Mouse (Mus musculus): ENCODE data around the gene C1qa.

C1qa gene

GRCm38 (mm10) chr4:136899154-136899553, 551 bp upstream of the C1qa start:
- DNase-seq (ENCODE audit: low spot score) = no peak

DNA sequence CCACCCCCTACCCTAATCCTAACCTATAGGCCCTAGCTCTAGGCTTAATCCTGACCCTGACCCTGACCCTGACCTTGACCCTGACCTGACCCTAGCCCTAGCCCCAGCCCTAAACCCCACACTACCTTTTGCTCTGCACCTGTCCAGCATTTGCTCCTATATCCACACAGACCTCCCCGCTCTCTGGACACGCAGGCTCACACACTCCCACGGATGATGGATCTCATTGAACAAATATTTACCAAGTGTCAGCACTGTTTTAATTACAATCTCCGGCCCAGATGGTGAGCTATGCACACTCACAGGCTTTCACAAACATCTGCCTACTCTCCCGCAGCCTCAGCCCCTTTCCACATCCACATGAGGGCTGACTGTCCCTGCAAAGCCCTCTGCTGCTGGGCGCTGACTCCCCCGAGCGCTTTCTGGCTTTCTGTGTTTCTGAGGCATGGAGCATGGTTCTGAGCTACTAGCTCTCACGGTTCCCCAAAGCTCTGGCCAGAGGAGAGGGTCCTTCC, 462 bp downstream of the C1qa start:
- DNase-seq (ENCODE audit: low spot score) = no peak

GRCm38 (mm10) chr4:136896461-136896860, 2.1 kb downstream of the C1qa start:
- no peak for DNase-seq (ENCODE audit: low spot score)

DNA sequence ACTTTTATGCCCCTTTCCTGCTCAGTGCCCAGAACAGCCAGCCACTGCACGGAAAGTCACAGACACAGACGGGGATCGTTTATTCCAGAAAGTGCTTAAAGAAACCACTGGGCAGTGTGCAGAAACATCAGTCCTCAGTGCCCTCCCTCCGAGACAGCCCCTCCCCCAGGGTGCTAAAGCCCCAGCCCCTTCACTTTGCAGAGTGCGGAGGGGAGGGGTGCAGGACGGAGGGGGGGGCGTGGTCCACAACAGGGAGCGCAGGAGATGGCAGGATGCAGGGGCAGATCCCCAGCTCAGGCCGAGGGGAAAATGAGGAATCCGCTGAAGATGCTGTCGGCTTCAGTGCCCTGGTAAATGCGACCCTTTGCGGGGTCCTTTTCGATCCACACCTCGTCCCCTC, 2.7 kb downstream of the C1qa start:
- no peak for DNase-seq (ENCODE audit: low spot score)

DNA sequence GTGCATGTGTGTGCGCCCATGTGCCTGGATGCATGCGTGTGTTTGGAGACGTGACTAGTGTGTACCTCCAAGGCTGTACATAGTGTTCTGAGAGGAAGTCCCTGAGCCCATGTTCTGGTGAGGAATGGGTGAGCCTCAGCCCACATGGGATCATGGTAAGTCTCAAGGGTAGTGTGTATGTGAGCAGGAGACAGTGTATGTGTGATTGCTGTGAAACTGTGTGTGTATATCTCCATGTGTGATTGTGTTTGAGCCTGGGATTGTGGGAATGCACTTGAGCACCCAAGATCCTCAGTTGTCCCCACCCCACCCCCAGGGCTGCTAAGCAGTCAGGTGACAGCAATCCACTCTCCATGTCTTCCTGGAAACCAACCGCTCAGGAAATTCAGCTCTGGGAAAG, 3.8 kb downstream of the C1qa start:
- no peak for DNase-seq (ENCODE audit: low spot score)

- DNase-seq (ENCODE audit: low spot score) = peak; percentile 79
Observed at GRCm38 (mm10) chr4:136893691-136894543, 4.7 kb downstream of the C1qa start.

- no peak for DNase-seq (ENCODE audit: low spot score)
Observed at GRCm38 (mm10) chr4:136892811-136893210, 5.8 kb downstream of the C1qa start, which contains the start of gene C1qc. C1qc (minus strand) TSS chr4:136893065.

DNA sequence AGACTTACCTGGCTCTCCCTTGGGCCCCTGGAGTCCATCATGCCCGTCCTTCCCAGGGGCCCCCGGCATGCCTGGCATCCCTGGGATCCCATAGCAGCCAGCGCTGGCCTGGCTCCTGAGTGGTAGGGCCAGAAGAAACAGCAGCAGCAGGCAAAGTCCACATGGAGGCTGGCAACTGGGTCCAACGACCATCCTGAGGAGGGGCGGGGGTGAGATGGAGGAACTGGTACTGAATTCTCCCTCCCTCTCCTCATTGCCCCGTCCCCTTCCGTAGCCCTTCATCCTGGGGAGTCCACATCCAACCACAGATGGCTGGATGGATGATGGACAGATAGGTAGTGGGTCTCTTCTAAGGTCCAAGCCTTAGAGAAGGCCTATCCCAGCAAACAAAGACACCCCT, 6.2 kb downstream of the C1qa start:
- no peak for DNase-seq (ENCODE audit: low spot score)

GRCm38 (mm10) chr4:136891115-136891514, 7.5 kb downstream of the C1qa start:
- no peak for DNase-seq (ENCODE audit: low spot score)

- no peak for DNase-seq (ENCODE audit: low spot score)
Observed at GRCm38 (mm10) chr4:136889981-136890380, 8.6 kb downstream of the C1qa start.

DNA sequence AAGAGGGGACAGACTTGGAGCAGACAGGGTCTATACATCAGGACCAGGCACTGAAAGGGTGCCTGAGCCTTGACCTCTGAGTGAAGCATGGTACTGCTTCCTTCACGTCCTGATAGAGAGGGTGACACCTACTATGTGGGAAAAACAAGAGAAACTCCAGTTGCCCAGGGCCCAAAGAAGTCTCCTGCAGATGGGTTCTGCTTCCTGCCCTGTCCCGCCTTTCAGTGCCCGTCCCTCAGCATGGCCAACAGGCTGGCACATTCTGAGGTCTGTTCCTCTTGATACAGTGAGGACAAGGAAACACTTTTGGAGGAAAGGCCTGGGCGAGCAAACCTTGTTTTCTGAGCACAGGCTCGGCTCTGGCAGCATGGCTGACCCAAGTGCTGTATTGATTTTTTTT, 10.9 kb downstream of the C1qa start:
- DNase-seq (ENCODE audit: low spot score) = no peak

GRCm38 (mm10) chr4:136886101-136886500, 12.5 kb downstream of the C1qa start, which contains the start of gene C1qb:
C1qb (minus strand) TSS chr4:136886187.
- no peak for DNase-seq (ENCODE audit: low spot score)

GRCm38 (mm10) chr4:136878601-136879000, 20.0 kb downstream of the C1qa start:
- peak; percentile 44 for DNase-seq (ENCODE audit: low spot score)

GRCm38 (mm10) chr4:136878171-136878570, 20.4 kb downstream of the C1qa start:
- DNase-seq (ENCODE audit: low spot score) = no peak

- DNase-seq (ENCODE audit: low spot score) = peak; percentile 84
Observed at GRCm38 (mm10) chr4:136876971-136877370, 21.6 kb downstream of the C1qa start.

DNA sequence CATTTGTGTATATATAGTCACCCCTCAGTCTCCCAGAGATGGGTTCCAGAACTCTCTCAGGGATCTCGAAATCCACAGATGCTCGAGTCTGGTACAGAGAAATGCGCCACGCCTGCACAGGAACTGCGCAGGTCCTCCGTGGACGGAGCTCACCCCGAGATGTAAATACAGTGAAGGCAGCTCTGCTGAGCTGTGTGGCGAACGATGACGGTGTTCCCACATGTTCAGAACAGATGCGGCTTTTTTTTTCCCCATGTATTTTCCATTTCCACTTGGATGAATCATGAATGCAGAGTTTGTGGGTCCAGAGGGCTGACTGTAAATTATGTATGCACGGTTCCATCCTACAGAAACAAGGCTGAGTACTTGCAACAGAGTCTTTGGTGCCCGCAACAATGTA, 23.6 kb downstream of the C1qa start:
- DNase-seq (ENCODE audit: low spot score) = no peak

DNA sequence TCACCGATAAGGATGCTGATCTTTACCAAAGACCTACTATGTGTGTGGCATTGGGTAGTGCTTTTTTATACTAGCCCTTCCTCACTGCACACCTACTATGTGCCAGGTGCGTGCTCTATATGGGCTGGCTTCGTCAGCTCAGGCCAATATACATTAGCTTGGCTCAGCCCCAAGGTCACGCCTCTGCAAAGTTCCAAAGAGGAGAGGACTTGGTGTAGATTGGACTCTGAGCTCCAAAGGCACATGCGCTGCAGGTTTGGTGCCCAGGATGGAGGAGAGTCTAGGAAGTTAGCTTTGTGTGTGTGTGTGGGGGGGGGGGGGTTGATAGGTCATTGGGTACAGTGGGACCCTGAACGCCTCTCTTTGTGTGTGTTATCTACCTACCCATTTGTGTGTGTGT, 30.2 kb downstream of the C1qa start:
- DNase-seq (ENCODE audit: low spot score) = no peak

- DNase-seq (ENCODE audit: low spot score) = peak; percentile 53
Observed at GRCm38 (mm10) chr4:136867690-136868345, 30.8 kb downstream of the C1qa start.

- DNase-seq (ENCODE audit: low spot score) = no peak
Observed at GRCm38 (mm10) chr4:136865531-136865930, 33.1 kb downstream of the C1qa start.

DNA sequence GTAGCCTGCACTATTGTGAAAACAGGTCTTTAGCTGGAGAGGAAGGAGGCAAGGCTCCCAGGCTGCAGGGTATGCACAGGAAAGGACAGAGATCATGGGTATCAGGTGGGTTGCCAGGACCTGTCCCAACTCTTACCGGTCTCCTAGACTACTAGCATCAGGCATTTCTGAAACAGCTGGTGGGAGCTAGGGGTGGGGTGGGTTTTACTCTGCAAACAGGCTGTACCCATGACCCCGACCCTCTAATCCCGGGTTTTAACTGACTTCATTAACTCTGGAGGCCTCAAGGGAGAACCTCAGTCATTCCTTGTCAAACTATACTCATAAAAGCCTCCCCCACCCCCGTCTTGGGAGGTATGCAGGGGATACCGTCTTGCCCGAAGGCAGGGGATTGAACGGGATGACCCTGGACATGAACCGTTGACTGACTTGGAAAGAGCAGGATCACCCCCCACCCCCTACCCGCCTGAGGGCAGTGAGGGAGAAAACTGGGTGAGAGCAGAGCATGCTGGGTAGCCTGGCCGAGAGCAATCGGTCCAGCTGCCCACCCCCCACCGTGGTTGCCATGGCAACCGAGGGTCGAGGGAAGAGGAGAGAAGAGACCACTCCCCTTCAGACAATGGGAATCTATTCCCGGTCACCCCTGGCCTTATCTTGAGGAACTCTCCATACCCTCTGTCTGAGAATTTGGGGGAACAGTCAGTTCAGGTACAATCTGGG, 33.7 kb downstream of the C1qa start:
- DNase-seq (ENCODE audit: low spot score) = peak; percentile 91

- DNase-seq (ENCODE audit: low spot score) = no peak
Observed at GRCm38 (mm10) chr4:136863517-136863916, 35.1 kb downstream of the C1qa start.

DNA sequence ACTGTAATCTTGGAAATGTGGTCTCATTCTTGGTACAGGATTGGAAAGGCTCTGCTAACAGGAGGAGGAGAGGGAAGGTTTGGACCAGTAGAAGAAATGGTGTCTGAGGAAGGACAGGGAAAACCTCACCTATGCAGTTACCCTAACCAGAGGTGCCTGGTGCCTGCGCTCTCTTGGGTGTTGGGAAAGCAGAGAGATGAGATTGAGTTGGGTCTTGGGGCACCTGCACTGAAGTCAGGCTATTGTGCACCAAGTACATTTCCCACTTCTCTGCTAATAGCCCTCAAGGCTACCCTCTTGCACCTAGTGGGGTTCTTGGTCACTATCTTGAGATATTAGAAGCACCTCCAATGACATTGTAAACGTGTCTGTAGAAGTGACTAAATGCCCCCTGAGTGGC, 36.2 kb downstream of the C1qa start:
- DNase-seq (ENCODE audit: low spot score) = no peak
